In genomic region chr6:59039719-59040118, GRCm38 (mm10) we compare ENCODE assay signal across 22 mouse cellular contexts. TPM values are rescaled to one million over a fixed set of nuclear protein-coding genes. Genes with fewer than 3 reads are reported as not detected.
DNase-seq lines count a peak whose midpoint lies in the region; ATAC-seq and TF ChIP-seq lines count a peak whose summit lies in the region.
"Had no signal": no experiment of that assay in that cellular context is flagged by ENCODE, and none has a peak within 500 bp of the region (broad histone marks: within the 10 kb centered on the region; RNA-seq: fewer than 3 reads in every experiment).

No protein-coding gene starts in this region.

- no peaks in the 10 kb centered on the region for H3K36me3 ChIP-seq in embryonic facial prominence, embryonic 14.5 days (ENCODE audit: control insufficient read depth, insufficient read depth, low read length)
- no peaks in the 10 kb centered on the region for H3K36me3 ChIP-seq in embryonic facial prominence, embryonic 10.5 days (replicated peaks)
- no peaks in the 10 kb centered on the region for H3K36me3 ChIP-seq in heart, adult 2 months (ENCODE audit: control insufficient read depth, insufficient read depth, low read length)
- H3K36me3 ChIP-seq: stomach, embryonic 15.5 days had no signal

- H3K27me3 ChIP-seq in embryonic facial prominence, embryonic 14.5 days (replicated peaks; ENCODE audit: control insufficient read depth, insufficient read depth, low read length): no peaks in the 10 kb centered on the region
- no peaks in the 10 kb centered on the region for H3K27me3 ChIP-seq in embryonic facial prominence, embryonic 10.5 days (replicated peaks; ENCODE audit: low read depth, poor library complexity, severe bottlenecking)
- no peaks in the 10 kb centered on the region for H3K27me3 ChIP-seq in heart, adult 2 months (ENCODE audit: control insufficient read depth, insufficient read depth, low read length)
- H3K27me3 ChIP-seq: forebrain, embryonic 13.5 days; stomach, embryonic 15.5 days had no signal

- no peaks in the 10 kb centered on the region for H3K79me2 ChIP-seq in heart, adult 2 months (replicated peaks; ENCODE audit: control insufficient read depth, insufficient read depth, low read length)

- no peak for TF ChIP-seq CTCF in heart, adult 2 months (IDR thresholded peaks at IDR 0.05)

- ATAC-seq in embryonic facial prominence, embryonic 14.5 days (ENCODE audit: low read depth): no peak
- ATAC-seq: forebrain, embryonic 13.5 days had no signal

- H3K4me3 ChIP-seq in embryonic facial prominence, embryonic 14.5 days (ENCODE audit: low read depth, low read length): no peak overlapping the region
- H3K4me3 ChIP-seq in embryonic facial prominence, embryonic 10.5 days: no peak overlapping the region
- H3K4me3 ChIP-seq in heart, adult 2 months: no peak overlapping the region
- H3K4me3 ChIP-seq: erythroblast, embryonic 14.5 days; forebrain, embryonic 13.5 days; gastrocnemius, adult 2 months; myocyte; stomach, embryonic 15.5 days had no signal

- H3K9me3 ChIP-seq in embryonic facial prominence, embryonic 14.5 days (ENCODE audit: control insufficient read depth, low read length): no peaks in the 10 kb centered on the region
- no peaks in the 10 kb centered on the region for H3K9me3 ChIP-seq in embryonic facial prominence, embryonic 10.5 days
- H3K9me3 ChIP-seq: forebrain, embryonic 13.5 days; stomach, embryonic 15.5 days had no signal

- 33% methylated on average over 1 of the region's 1 CpGs for WGBS in embryonic facial prominence, embryonic 14.5 days
- 71% methylated on average over 1 of the region's 1 CpGs for WGBS in embryonic facial prominence, embryonic 10.5 days
- 70% methylated on average over 1 of the region's 1 CpGs for WGBS in heart, adult 2 months

- no peaks in the 10 kb centered on the region for H3K4me1 ChIP-seq in embryonic facial prominence, embryonic 14.5 days (ENCODE audit: control insufficient read depth, insufficient read depth, low read length)
- H3K4me1 ChIP-seq in embryonic facial prominence, embryonic 10.5 days: no peaks in the 10 kb centered on the region
- H3K4me1 ChIP-seq in heart, adult 2 months (ENCODE audit: control insufficient read depth, insufficient read depth, low read length): no peaks in the 10 kb centered on the region
- H3K4me1 ChIP-seq: forebrain, embryonic 13.5 days; stomach, embryonic 15.5 days had no signal

- no peak overlapping the region for H3K9ac ChIP-seq in embryonic facial prominence, embryonic 14.5 days (ENCODE audit: low read depth, low read length)
- H3K9ac ChIP-seq in heart, adult 2 months (ENCODE audit: low read depth, low read length): no peak overlapping the region
- H3K9ac ChIP-seq: forebrain, embryonic 13.5 days; stomach, embryonic 15.5 days had no signal

- DNase-seq in embryonic facial prominence, embryonic 14.5 days (ENCODE audit: low spot score): peak; percentile 54
- no peak for DNase-seq in embryonic facial prominence, embryonic 10.5 days (ENCODE audit: low spot score)
- DNase-seq in heart, postnatal 25 days (ENCODE audit: low spot score): peak; percentile 1
- no peak for DNase-seq in heart, adult 2 months
- peak; percentile 58 for DNase-seq in lung, postnatal 36 days
- no peak for DNase-seq in lung, postnatal 4 days
- DNase-seq in Muller cell, postnatal 12 days (ENCODE audit: inconsistent ontology term): no peak
- DNase-seq: adrenal gland, postnatal 36 days; cerebellum, adult 11-12 months; gastrocnemius, adult 2 months; kidney, adult 11 months; kidney, postnatal 4 days; layer of hippocampus, adult 9-11 months; lung, postnatal 14 days; midbrain, embryonic 14.5 days; right cerebral cortex, postnatal 4 days; thymus, postnatal 25 days had no signal

- H3K27ac ChIP-seq in embryonic facial prominence, embryonic 14.5 days (replicated peaks; ENCODE audit: low read depth, low read length): no peak overlapping the region
- H3K27ac ChIP-seq in embryonic facial prominence, embryonic 10.5 days (replicated peaks): no peak overlapping the region
- no peak overlapping the region for H3K27ac ChIP-seq in heart, adult 2 months
- H3K27ac ChIP-seq: forebrain, embryonic 13.5 days; gastrocnemius, adult 2 months; stomach, embryonic 15.5 days had no signal

- intact Hi-C loops in heart, postnatal 25 days (cut with DNase I): no loop called here
- intact Hi-C loops in heart, adult 2 months (cut with DNase I): no loop called here

- TF ChIP-seq POLR2A in heart, adult 2 months (IDR thresholded peaks at IDR 0.05; ENCODE audit: insufficient read depth, low read depth, low read length): no peak

- H3K4me2 ChIP-seq in embryonic facial prominence, embryonic 14.5 days (ENCODE audit: low read depth, low read length): no peak overlapping the region
- H3K4me2 ChIP-seq: forebrain, embryonic 13.5 days; stomach, embryonic 15.5 days had no signal

- TF ChIP-seq EP300 in heart, adult 2 months (IDR thresholded peaks at IDR 0.05; ENCODE audit: insufficient read depth, low read depth, low read length): no peak

RNA-seq across cellular contexts. Expression of gene Fam13a, which starts 15.4 kb away (rescaled TPM):
- polyA plus RNA-seq in embryonic facial prominence, embryonic 14.5 days (2014; fragmentation: Nextera tagmentation; extraction: Ambion mirVana): 8.2 and 10.1 TPM in 2 replicates
- 3.4 and 3.8 TPM in 2 replicates for polyA plus RNA-seq in embryonic facial prominence, embryonic 10.5 days (2016; fragmentation: Nextera tagmentation; extraction: Ambion mirVana)
- 10 to 100 TPM; 21.2 to 27.4 TPM for total RNA-seq in heart, postnatal 25 days (2021)
- total RNA-seq in heart, adult 2 months (2021): 10 to 100 TPM; 16.4 to 26.5 TPM
- polyA plus RNA-seq in heart, adult 2 months (2012; rRNA removed): 5.1 and 6.6 TPM in 2 replicates
- total RNA-seq: megakaryocyte-erythroid progenitor cell, adult 5-6 weeks had no signal
- polyA plus RNA-seq: erythroblast, embryonic 14.5 days had no signal

Comparison
In these comparisons a context has a peak if more than half of its experiments do, and no peak if none do; other contexts are left out.
1. DNase-seq: peak in embryonic facial prominence, embryonic 14.5 days (single experiment), heart, postnatal 25 days (single experiment) and lung, postnatal 36 days (single experiment); none in embryonic facial prominence, embryonic 10.5 days (single experiment), heart, adult 2 months (0 of 2), lung, postnatal 4 days (0 of 2) and Muller cell, postnatal 12 days (single experiment).